Mouse (Mus musculus): ENCODE measurements around the gene Il1r2.

Gene Il1r2

GRCm38 (mm10) chr1:40073779-40074178 lies at the start of gene Il1r2:
Gene Il1r2 (plus strand): TSS chr1:40074079.
- DNase-seq (ENCODE audit: low spot score) = no peak

DNA sequence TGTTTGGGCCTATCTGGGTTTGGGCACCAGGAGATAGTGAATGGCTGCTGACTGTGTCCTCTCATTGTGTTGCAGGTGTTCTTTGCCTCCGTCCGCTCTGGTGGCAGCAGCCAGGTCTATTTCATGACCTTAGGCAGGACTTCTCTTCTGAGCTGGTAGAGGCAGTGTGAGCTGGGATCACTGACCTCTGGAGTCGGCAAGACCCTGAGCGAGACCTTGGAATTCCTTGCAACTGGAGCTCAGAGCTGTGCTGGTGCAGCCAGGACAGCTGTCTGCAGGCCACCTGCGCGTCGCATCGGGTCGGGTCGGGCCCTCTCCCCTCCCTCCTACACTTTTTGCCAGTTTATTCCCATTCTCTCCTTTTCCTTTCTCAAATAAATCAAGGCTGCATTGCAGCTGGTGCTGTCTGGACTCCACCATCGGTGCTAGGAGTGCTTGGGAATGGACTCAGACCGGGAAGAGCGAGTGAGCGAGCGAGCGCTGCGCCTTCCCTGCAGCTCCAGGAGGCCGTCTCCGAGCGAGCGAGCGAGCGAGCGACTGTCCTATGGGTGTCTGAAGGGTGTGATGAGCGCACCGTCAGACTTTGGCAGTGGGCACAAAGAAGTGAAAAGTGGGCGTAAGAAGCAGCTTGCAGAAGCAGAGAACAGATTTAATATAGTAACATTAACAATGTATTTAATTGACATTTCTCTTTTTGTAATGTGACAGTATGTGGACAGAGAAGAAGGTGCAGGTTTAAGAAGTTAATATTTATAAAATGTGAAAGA lies 49.1 kb upstream of the Il1r2 start:
- DNase-seq (ENCODE audit: low spot score) = no peak

GRCm38 (mm10) chr1:40025416-40025815 lies 48.5 kb upstream of the Il1r2 start:
- no peak for DNase-seq (ENCODE audit: low spot score)

- no peak for DNase-seq (ENCODE audit: low spot score)
These were observed 46.7 kb upstream of the Il1r2 start for GRCm38 (mm10) chr1:40027116-40027620.

- DNase-seq (ENCODE audit: low spot score) = no peak
These were observed 45.5 kb upstream of the Il1r2 start for GRCm38 (mm10) chr1:40028207-40028998.

DNA sequence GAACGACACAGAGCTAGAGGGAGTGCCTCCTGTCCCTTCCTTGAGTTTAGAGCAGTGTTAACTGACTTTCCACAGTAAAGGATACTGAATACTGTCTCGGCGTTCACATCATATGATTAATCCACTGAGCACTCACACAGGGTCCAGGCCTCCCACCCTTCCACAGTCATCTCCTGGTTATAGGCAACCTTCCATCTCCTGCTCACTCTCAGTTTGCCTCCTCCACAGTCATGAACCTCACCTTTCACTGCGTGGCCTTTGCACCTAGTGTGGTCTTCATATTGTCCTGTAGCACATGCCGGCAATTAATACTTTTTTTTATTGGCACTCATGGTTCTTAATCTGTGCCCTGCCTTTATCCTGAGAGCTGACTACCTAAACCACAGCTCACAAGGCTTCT lies 44.3 kb upstream of the Il1r2 start:
- DNase-seq (ENCODE audit: low spot score) = no peak

DNA sequence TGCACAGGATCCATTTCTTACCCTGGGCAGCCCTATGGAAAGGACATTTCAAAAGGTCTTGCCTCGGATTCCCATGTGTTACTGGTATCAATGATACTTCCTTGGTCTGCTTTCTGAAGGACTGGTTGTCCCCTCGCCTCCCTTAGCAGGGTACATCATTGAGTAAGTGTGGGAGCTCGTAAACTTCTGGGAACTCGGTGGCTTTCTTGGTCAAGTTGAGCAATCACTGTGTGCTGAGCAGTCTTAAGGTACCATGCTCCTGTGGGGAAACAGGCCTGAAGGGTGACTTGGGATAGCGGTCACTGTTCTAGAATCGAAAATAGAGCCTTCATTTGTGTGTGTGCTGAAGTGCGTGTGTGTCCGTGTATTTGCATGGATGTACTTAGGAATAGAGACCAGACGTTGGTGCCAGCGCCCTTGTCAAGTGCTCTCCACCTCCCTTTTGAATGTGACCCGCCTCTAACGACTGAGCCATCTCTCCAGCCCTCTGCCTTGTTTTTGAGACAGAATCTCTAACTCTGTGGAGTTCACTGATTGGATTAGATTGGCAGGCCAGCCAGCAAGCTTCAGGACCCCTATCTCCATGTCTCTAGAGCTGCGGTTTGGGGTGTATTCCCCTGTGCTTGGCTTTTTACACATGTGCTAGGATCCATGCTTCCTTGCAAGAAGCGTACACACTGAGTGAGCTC lies 43.4 kb upstream of the Il1r2 start:
- DNase-seq (ENCODE audit: low spot score) = no peak

DNA sequence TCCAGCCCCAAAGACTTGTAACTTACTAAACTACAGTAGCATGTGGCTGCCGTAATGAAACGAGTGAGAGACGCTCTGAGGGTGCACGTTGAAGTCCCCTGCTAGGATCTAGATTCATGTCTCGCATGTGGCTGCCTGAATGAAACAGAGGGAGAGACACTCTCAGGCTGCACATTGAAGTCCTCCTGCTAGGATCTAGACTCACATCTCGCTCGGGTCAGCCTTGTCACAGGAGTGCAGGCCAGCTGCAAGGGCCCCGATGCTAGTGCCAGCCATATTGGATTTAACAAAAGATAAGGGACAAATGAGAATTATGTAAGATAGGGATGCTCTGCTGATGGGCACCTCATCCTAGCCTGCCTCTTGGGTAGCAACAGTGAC lies 42.9 kb upstream of the Il1r2 start:
- DNase-seq (ENCODE audit: low spot score) = no peak

DNA sequence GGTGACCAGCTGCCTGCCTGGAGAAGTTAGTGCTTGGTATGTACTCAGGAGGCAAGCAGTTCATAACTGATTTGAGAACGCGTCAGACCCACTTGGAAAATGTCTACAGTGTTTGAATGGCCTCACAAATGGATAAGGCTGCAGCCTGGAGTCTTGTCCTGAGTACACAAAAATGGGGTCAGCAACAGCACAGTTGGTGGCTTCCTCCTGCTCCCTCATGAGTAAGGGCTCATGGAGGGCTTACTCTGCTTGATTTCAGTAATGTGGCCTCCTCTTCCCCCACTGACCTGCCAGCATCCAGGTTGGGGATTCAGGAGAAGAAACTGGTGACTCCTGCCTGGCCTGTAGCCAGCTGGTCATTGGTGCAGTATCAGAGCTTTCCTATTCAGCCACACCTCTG lies 42.3 kb upstream of the Il1r2 start:
- DNase-seq (ENCODE audit: low spot score) = no peak

- no peak for DNase-seq (ENCODE audit: low spot score)
These were observed 40.6 kb upstream of the Il1r2 start for GRCm38 (mm10) chr1:40033315-40033714.

DNA sequence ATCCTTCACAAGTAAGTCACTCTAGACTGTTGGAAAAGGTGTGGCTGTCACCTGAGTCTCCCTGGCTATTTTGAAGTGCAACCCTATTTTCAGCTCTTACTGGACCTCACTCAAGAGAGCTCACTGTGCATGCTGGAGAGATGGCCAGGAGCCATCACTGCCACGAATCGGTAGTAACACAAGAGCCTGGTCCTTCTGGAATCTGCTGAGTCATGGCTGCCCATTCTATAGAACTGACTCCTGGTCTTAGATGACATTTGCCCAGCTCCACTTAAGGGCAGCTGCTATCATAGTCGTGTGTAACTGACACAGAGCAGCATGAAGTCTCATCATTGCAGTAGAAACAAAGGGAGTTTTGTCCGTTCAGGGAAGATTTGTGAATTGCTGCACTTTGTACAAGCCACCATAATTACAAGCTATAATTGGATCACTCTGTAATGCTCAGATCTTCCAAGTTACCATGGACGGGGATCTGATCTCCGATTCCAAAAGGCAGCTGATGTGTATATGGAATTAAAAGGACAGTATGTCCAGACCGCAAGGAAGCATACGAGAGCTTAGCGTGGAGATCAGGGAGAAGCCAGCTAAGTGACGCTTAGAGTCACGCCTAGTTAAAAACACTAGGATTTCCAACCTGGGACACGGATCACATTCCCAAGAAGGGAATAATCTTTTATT lies 40.0 kb upstream of the Il1r2 start:
- DNase-seq (ENCODE audit: low spot score) = no peak

DNA sequence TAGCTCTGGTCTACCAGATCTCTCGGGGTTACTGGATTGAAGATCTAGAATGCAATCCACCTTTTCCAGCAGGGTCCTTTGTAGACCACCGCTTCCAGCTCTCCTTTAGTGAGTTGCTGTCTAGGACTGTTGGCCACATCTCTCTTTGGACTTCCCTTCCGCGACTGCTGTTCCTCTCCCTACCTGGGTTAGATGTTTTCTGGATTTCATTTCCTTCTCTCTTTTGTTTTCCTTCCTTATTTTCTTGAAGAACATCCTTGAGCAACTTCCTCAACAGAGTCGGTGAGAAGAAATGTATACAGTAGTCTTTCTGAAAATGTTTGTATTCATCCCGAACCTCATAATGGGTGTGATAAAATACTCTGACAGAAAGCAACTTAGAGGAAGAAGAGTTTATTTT lies 36.0 kb upstream of the Il1r2 start:
- no peak for DNase-seq (ENCODE audit: low spot score)

DNA sequence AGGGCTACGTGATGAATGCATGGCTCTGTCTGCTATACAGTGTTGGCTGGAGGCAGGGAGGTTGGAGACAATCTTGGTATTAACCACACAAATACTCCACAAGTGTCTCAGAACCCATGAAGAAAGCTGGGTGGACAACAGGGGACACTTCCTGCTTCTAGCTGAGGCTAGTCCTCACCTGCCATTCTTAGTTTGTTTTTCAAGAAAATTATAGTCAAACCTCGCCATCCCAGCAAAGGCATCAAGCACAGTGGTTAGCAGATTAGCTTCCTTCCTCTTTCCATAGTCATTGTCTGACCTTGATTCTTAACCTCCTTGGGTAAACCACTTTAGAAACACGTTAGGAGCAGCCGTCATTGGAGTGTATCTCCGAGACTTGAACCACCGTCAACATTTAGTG lies 28.2 kb upstream of the Il1r2 start:
- no peak for DNase-seq (ENCODE audit: low spot score)

- DNase-seq (ENCODE audit: low spot score) = no peak
These were observed 27.3 kb upstream of the Il1r2 start for GRCm38 (mm10) chr1:40046600-40046999.

DNA sequence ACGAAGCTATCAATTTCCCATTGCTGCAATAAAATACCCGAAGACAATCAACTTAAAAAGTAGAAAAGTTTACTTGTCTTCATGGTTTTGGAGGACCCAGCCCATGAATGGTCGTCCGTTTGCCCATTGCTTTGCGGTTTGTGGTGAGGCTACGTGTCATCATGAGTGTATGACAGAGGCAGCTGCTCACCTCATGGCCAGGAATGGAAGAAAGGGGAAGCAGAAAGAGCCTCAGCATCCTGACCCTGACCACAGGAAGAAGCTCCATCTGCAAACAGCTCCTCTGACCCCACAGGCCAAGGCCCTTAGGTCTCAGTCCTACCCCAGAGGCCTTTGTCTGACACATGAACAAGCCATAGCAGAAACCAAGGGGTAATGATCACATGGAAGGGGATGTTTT lies 22.7 kb upstream of the Il1r2 start:
- no peak for DNase-seq (ENCODE audit: low spot score)

- DNase-seq (ENCODE audit: low spot score) = no peak
These were observed 21.7 kb upstream of the Il1r2 start for GRCm38 (mm10) chr1:40052156-40052555.

DNA sequence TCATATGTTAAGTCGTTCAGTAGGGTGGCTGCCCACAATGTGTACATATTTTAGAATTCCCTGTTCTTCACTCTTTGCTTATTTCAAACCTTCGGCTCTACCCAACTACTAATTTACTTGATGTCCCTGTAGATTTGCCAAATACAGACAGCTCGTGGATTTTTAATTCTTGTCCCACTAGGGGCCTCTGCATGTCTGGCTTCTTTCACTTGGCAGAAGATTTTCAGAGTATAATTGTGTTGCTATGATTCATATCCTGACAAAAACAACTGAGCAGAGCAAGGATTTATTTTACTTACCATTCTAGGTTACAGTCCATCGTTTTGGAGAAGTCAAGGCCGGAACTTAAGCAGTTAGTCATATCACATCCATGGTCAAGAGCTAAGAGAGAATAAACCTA lies 20.8 kb upstream of the Il1r2 start:
- DNase-seq (ENCODE audit: low spot score) = no peak

DNA sequence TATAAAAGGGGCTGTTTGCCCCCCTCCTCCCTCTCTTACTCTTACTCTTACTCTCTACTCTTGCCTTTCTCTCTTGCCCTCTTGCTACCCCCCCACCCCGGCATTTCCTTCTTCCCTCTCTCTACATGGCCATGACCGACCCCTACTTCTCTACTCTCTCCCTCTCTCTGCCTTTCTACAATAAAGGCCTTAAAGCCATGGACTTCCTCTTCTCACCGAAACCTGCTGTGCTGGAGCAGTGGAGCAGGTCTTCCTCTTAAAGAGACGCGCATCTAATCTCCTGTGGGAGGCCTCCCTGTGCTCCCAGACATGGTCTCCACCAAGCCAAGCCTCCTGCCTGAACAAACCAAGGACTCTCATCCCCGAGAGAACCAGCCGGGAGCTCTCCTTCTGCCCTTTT lies 18.8 kb upstream of the Il1r2 start:
- no peak for DNase-seq (ENCODE audit: low spot score)

DNA sequence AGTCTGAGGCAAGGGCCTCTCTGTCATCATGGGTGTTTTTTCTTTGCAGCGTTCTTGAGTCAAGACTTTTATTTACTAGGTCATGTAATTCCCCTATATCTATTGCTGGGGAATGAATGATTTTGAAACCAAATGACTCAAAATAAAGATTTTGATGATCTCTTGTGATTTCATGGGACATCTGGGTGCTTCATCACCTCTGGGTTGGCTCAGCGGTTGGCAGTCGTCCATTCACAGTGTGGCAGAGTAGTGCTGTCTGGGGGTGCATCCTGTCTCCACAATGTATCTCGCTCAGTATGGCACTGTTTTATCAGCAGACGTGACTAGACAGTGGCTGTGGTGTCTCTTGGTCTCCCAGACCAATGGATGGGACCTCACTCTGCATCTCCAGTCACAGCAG lies 17.9 kb upstream of the Il1r2 start:
- no peak for DNase-seq (ENCODE audit: low spot score)

- DNase-seq (ENCODE audit: low spot score) = no peak
These were observed 16.5 kb upstream of the Il1r2 start for GRCm38 (mm10) chr1:40057351-40057750.

GRCm38 (mm10) chr1:40058013-40058412 lies 15.9 kb upstream of the Il1r2 start:
- no peak for DNase-seq (ENCODE audit: low spot score)

DNA sequence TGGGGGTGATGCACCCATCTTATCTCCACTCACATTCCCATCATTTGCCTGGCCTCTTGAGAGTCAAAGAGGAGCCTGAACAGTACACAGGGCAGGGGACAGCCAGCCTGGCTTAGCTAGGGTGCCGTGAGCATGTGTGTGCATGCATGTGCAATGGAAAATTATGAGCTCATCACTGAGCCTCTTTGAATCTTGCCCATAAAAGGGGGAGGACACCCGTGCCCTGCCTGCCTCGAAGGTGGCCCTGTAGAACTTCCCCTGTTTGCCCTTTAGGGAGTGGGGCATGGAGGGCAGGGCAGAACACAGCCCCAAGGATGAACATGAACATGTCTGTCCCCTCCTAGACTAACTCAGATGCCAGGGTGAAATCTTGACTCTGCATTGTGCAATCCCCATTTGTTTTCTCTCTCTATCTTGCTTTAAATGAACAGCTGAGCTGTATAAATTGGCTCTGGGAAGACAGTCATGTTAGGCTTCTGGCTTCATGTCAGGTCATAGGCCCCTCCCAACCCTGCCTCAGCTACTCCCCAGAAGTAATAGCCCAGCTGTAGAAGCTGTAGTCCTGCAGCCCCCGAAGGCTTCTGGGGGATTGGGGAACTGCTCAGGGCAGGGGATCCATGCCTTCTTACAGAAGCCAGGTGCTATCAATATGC lies 14.6 kb upstream of the Il1r2 start:
- DNase-seq (ENCODE audit: low spot score) = no peak
